Mouse (Mus musculus) megakaryocyte-erythroid progenitor cell, adult 5 weeks (primary cell): Measurements from ENCODE around the gene Olfr213. TPM values are rescaled to one million over a fixed set of nuclear protein-coding genes. Genes with fewer than 3 reads are reported as not detected.

Experiments used
- polyA plus RNA-seq: library from polyadenylated mRNA; stranded (reverse); fragments of >175 nt; gene quantifications from 2 replicates; pipeline ENCODE4 v1.2.3, GENCODE M21; 2012

Gene Olfr213
- polyA plus RNA-seq = 0.01 TPM in 1 of 2 replicates, not detected in the other

DNA sequence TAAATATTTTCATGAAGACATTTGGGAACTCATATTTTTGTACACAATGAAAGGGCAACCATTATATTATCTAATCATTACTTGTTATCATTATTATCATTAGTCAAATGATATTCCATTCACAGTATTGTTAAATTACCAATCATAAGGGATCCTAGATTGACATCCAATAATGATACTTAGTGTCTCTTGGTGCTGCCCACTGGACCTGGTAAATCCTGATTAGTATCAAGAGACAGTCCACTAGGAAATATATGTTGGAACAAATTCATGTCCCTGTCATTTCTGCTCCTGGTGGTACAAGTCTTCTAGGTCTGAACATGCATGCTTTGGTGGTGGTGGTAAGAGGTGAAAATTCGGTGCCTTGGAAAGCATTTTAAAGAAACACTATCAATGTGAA is at the start of gene Olfr213:
TSS of gene Olfr213 (plus strand) at position 301 of the 400 bp plus-strand sequence.

DNA sequence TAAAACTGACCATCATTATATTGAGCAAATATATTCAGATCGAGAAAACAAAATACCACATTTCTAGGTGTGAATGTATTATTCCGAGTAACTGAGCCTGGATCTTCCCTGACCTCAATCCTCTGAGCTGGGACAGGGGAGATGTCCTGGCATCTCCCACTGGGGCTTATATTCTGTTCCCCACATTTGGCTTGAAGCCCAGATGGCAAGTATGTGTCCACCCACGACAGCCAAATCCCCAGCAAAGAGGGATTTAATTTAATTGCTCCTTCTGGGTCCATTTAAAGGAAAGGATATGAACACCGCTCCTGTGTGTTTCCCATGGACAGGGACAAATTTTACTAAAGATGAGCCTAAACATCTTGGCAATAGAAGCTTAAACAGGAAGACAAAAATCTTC is 49.5 kb upstream of the Olfr213 start, which contains the start of gene Olfr211:
TSS of gene Olfr211 (plus strand) at position 301 of the 400 bp plus-strand sequence.

DNA sequence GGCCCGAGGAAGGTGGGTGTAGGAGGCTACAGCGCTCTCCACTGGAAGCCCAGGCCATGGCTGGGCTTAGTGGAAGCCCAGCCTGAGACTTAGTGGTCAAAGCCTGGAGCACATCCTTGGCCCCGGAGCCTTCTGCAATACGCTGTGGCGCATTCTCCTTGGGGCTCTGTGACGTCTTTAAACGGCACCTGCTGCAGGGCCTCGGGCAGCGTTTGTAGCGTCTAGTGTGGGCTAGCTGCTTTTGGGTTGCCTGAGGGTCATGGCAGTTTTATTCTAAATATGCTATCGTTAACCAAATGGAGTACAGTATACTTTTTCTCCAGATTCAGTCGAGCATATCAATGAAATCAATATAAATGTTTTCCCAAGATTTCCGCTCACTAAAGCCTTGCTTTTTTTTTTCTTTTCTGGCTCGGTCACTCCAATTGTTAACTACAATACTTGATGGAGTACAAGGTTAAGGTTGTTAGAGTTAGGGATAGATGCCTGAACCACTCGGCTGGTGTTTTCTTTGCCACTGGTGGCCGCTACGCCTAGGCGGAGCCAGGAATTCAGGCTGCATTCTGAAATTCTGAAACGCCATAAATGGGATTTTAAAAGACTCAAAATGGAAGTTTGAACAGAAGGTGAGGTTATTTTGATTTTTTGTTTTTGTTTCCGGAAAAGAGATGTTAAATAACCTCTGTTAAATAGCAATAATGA is 31.8 kb upstream of the Olfr213 start, which contains the start of gene Olfr212:
TSS of gene Olfr212 (plus strand) at position 215 of the 702 bp plus-strand sequence.

DNA sequence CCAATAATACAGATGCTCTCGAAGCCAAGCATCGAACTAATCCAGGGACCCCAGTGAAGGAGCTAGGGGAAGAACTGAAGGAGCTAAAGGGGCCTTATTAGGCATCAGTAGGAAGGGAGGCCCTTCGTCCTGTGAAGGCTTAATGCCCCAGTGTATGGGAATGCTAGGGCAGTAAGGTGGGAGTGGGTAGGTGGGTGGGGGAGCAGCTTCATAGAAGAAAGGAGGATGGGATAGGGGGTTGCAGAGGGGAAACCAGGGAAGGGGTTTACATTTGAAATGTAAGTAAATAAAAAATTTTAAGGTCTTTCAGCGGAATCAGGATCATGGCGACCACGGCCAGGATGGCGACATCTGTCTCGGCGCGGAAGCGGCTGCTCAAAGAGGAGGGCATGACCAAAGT is 12.6 kb downstream of the Olfr213 start, which contains the start of gene Gm5580:
TSS of gene Gm5580 (plus strand) at position 301 of the 400 bp plus-strand sequence.

DNA sequence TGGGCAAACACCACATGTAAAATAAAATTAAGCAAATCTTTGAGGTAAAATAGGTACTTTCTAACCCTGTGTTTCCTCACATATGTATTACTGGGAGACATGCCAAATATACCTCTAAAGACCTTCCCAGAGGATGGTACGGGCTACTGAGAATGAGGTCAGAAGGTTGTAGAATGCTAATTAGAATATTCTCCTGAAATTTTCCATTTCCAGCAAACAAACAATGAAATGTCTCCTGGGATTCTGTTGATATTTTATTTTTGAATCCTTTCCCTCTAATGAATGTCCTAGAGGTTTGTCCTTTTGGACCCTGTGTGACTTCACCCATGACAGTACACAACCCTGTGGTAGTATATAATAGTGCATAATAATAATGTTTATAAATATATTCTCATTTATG is 15.7 kb downstream of the Olfr213 start, which contains the start of gene Olfr214:
TSS of gene Olfr214 (plus strand) at position 301 of the 400 bp plus-strand sequence.

DNA sequence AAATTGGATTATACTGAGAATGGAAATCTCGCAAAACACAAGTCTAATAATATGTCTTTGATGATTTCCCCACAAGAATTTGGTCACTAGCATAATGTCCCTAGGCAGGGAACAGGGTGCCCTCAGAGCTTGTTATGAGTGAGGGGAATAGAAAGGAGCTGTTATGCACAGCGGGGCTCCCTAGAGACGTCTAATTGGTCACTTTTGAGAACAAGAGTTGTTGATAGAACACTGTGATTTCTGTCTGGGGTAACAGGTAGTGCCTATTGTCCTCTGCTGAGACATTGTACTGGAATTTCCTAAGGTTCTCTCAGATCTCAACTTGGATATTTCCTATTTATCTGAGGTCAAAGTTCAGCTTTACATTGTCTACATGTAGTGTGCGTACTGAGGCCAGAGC is 45.8 kb downstream of the Olfr213 start, which contains the start of gene Olfr215:
TSS of gene Olfr215 (minus strand) at position 101 of the 400 bp plus-strand sequence.

Other genes with a start within 250 kb of the Olfr213 start
- 6.2 and 7.0 TPM in 2 replicates for gene March8, start 200.4 kb upstream of the Olfr213 start, polyA plus RNA-seq
- 5.7 and 5.8 TPM in 2 replicates for gene Alox5, start 77.3 kb upstream of the Olfr213 start, polyA plus RNA-seq
- not detected in 2 replicates for gene Olfr211, start 49.4 kb upstream of the Olfr213 start, polyA plus RNA-seq
- gene Olfr212, start 31.9 kb upstream of the Olfr213 start, polyA plus RNA-seq = not detected in 2 replicates
- gene Gm5580, start 12.7 kb downstream of the Olfr213 start, polyA plus RNA-seq = 0.09 and 0.17 TPM in 2 replicates
- not detected in 2 replicates for gene Olfr214, start 15.8 kb downstream of the Olfr213 start, polyA plus RNA-seq
- gene Olfr215, start 45.7 kb downstream of the Olfr213 start, polyA plus RNA-seq = 0.03 TPM in 1 of 2 replicates, not detected in the other
- gene Zfp422, start 90.5 kb downstream of the Olfr213 start, polyA plus RNA-seq = 11.8 and 15.8 TPM in 2 replicates
- gene Depp1, start 112.2 kb downstream of the Olfr213 start, polyA plus RNA-seq = 2.8 and 3.7 TPM in 2 replicates
- gene Rassf4, start 135.5 kb downstream of the Olfr213 start, polyA plus RNA-seq = 16.1 and 33.2 TPM in 2 replicates
- gene Tmem72, start 178.5 kb downstream of the Olfr213 start, polyA plus RNA-seq = 0.01 TPM in 1 of 2 replicates, not detected in the other